Mouse (Mus musculus): Measurements from ENCODE around the gene Piwil1. TPM values are rescaled to one million over a fixed set of nuclear protein-coding genes. Genes with fewer than 3 reads are reported as not detected.

Piwil1 gene
- total and polyA plus RNA-seq, 3 experiments, result not detected

DNA sequence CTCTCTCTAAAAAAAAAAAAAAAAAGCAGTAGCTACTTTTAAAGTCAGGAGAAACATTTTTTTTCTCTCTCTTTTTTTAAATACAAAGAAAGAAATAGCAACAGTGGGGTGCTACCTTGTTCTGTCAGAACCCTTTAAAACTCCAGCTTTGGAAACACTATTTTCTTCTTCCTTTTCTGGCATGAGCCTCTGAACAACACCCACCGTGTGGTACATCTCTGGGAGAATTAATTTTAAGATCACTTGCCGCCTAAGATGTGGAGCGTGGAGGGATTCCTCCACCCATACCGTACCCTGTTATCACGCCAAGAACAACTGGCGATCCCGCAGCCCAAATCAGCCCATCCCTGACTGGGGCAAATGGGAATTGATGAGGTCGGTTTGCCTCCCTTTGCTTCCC is 42.2 kb upstream of the Piwil1 start:
- no peaks in the 10 kb centered on the region for H3K36me3 ChIP-seq (replicated peaks in 1 of 2; ENCODE audit: control insufficient read depth in 1 of 2, insufficient read depth in 1 of 2, low read length in 1 of 2)
- no peak overlapping the region for H3K9ac ChIP-seq (ENCODE audit: insufficient read depth, low read depth)
- no peaks in the 10 kb centered on the region for H3K4me1 ChIP-seq (ENCODE audit: control insufficient read depth in 1 of 2, insufficient read depth in 2 of 2)
- no peak overlapping the region for H3K4me3 ChIP-seq (replicated peaks in 1 of 3; ENCODE audit: low read depth in 2 of 3, low read length in 2 of 3, poor library complexity in 1 of 3)
- no peaks in the 10 kb centered on the region for H3K79me2 ChIP-seq (replicated peaks; ENCODE audit: control insufficient read depth, extremely low read depth, insufficient read depth, poor library complexity, severe bottlenecking)
- DNase-seq (ENCODE audit: extremely low read depth), result no peak
- no peaks in the 10 kb centered on the region for H3K27me3 ChIP-seq (replicated peaks)
- peaks cover 79% of the 10 kb centered on the region for H3K9me3 ChIP-seq (replicated peaks; ENCODE audit: low read length)
- no peak overlapping the region for H3K4me2 ChIP-seq (ENCODE audit: insufficient read depth, low read depth, poor library complexity, severe bottlenecking)
- TF ChIP-seq NELFE (IDR thresholded peaks at IDR 0.05; ENCODE audit: low read depth, low read length) (no peak), MEF2A (IDR thresholded peaks at IDR 0.05; ENCODE audit: borderline replicate concordance, low read depth, low read length) (no peak), CTCF (conservative IDR thresholded peaks at IDR 0.05 in 1 of 2, IDR thresholded peaks at IDR 0.05 in 1 of 2; ENCODE audit: low read depth in 2 of 2, low read length in 2 of 2) (no peak), NRF1 (IDR thresholded peaks at IDR 0.05; ENCODE audit: low read depth, low read length) (no peak), PAX5 (IDR thresholded peaks at IDR 0.05; ENCODE audit: low read length) (no peak), USF2 (conservative IDR thresholded peaks at IDR 0.05; ENCODE audit: low read depth, low read length) (no peak), TCF12 (IDR thresholded peaks at IDR 0.05; ENCODE audit: low read depth, low read length) (no peak), POLR2AphosphoS2 (IDR thresholded peaks at IDR 0.05; ENCODE audit: low read depth, low read length) (no peak), SIN3A (IDR thresholded peaks at IDR 0.05; ENCODE audit: low read length) (no peak), UBTF (IDR thresholded peaks at IDR 0.05; ENCODE audit: low read depth, low read length) (no peak), ZMIZ1 (IDR thresholded peaks at IDR 0.05; ENCODE audit: low read depth, low read length) (no peak), RAD21 (IDR thresholded peaks at IDR 0.05; ENCODE audit: low read depth, low read length) (no peak), KAT2A (IDR thresholded peaks at IDR 0.05; ENCODE audit: insufficient replicate concordance, low read length) (no peak), IRF4 (IDR thresholded peaks at IDR 0.05; ENCODE audit: low read depth, low read length) (no peak), RCOR1 (conservative IDR thresholded peaks at IDR 0.05; ENCODE audit: low read depth, low read length) (no peak), E2F4 (IDR thresholded peaks at IDR 0.05; ENCODE audit: insufficient replicate concordance, low read depth, low read length) (no peak)
- dilution Hi-C loops (cut with MboI; ENCODE audit: extremely low pct_ligation_motif_present, extremely low pct_unique_long_range_greater_than_20kb, low sequenced_read_pairs) (no loop called here), in situ Hi-C loops (cut with MboI; ENCODE audit: low pct_ligation_motif_present, low pct_unique_long_range_greater_than_20kb, low sequenced_read_pairs) (no loop called here)
- no peak overlapping the region for H3K27ac ChIP-seq (ENCODE audit: insufficient read depth, low read depth)

DNA sequence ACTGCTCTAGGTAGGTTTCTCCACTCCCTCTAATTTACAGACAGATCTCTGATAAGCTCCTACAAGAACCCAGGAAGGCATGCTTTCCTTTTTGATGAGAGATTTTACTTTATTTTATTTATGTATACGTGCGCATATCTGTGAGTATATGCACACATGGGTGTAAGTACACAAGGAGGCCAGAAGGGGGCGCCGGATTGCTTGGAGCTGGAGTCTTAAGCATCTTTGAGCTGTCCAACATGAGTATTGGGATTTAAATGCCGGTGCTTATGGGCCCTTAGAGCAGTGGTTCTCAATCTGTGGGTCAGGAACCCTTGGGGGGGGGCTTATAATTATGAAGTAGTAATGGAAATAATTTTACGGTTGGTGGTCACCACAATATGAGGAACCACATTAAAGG is 39.4 kb upstream of the Piwil1 start:
- Histone ChIP-seq H3K36me3 (replicated peaks in 1 of 2; ENCODE audit: control insufficient read depth in 1 of 2, insufficient read depth in 1 of 2, low read length in 1 of 2) (no peaks in the 10 kb centered on the region), H3K4me3 (replicated peaks in 1 of 3; ENCODE audit: low read depth in 2 of 3, low read length in 2 of 3, poor library complexity in 1 of 3) (no peak overlapping the region), H3K4me1 (ENCODE audit: control insufficient read depth in 1 of 2, insufficient read depth in 2 of 2) (no peaks in the 10 kb centered on the region), H3K9me3 (replicated peaks; ENCODE audit: low read length) (peaks cover 76% of the 10 kb centered on the region), H3K9ac (ENCODE audit: insufficient read depth, low read depth) (no peak overlapping the region), H3K27ac (ENCODE audit: insufficient read depth, low read depth) (no peak overlapping the region), H3K79me2 (replicated peaks; ENCODE audit: control insufficient read depth, extremely low read depth, insufficient read depth, poor library complexity, severe bottlenecking) (no peaks in the 10 kb centered on the region), H3K4me2 (ENCODE audit: insufficient read depth, low read depth, poor library complexity, severe bottlenecking) (no peak overlapping the region), H3K27me3 (replicated peaks) (no peaks in the 10 kb centered on the region)
- dilution Hi-C loops (cut with MboI; ENCODE audit: extremely low pct_ligation_motif_present, extremely low pct_unique_long_range_greater_than_20kb, low sequenced_read_pairs), result no loop called here
- in situ Hi-C loops (cut with MboI; ENCODE audit: low pct_ligation_motif_present, low pct_unique_long_range_greater_than_20kb, low sequenced_read_pairs), result no loop called here
- TF ChIP-seq E2F4 (IDR thresholded peaks at IDR 0.05; ENCODE audit: insufficient replicate concordance, low read depth, low read length) (no peak), MAX (IDR thresholded peaks at IDR 0.05; ENCODE audit: low read length) (no peak), EP300 (IDR thresholded peaks at IDR 0.05; ENCODE audit: low read length) (no peak), NELFE (IDR thresholded peaks at IDR 0.05; ENCODE audit: low read depth, low read length) (no peak), MXI1 (IDR thresholded peaks at IDR 0.05; ENCODE audit: low read depth, low read length) (no peak), ETS1 (conservative IDR thresholded peaks at IDR 0.05; ENCODE audit: low read depth, low read length) (no peak), POLR2A (IDR thresholded peaks at IDR 0.05; ENCODE audit: low read depth, low read length) (no peak), CHD2 (IDR thresholded peaks at IDR 0.05; ENCODE audit: low read length) (no peak), TBP (conservative IDR thresholded peaks at IDR 0.05; ENCODE audit: low read depth, low read length) (no peak)
- DNase-seq (ENCODE audit: extremely low read depth), result no peak

Data from CH12.LX (cell line).